Mouse (Mus musculus) gastrocnemius, postnatal 10 days (tissue): ENCODE measurements around the gene Mllt3. TPM values are rescaled to one million over a fixed set of nuclear protein-coding genes. Genes with fewer than 3 reads are reported as not detected.

ENCODE experiments used
- total RNA-seq, 2 experiments: library from RNA; stranded (reverse); gene quantifications; 2 replicates each; pipeline ENCODE4 v1.2.3; 2021

The Mllt3 gene
- total RNA-seq, 2 experiments from 2014 or later: 45.7 to 57.1 TPM

Other genes starting within 250 kb of the Mllt3 start
- gene Focad, start 61.3 kb upstream of the Mllt3 start, total RNA-seq: 10 to 100 TPM; 15.0 to 24.6 TPM